Mouse (Mus musculus) lung, adult 2 months (tissue): ENCODE results near the gene Htr5a.

Source experiments
- CTCF ChIP-seq: fragments of 200-500 bp; IDR thresholded peaks from 2 replicates; pipeline ENCODE4 v1.5.1; 2011; ENCODE audit warnings: mild to moderate bottlenecking, low read length, control low read depth; ENCODE audit not compliant: insufficient read depth
- POLR2A ChIP-seq: fragments of 200-500 bp; IDR thresholded peaks from 2 replicates; pipeline ENCODE4 v1.6.1; 2011; ENCODE audit warnings: low read depth, mild to moderate bottlenecking, control low read depth, low read length, borderline replicate concordance; ENCODE audit errors: extremely low read depth

- no peak for TF ChIP-seq CTCF
- TF ChIP-seq POLR2A = no peak
These were observed 37.8 kb downstream of the Htr5a start for GRCm38 (mm10) chr5:27879726-27880125.
